Mouse (Mus musculus) stomach, embryonic 16.5 days (tissue): Measurements from ENCODE around the gene Rasa3. TPM values are rescaled to one million over a fixed set of nuclear protein-coding genes. Genes with fewer than 3 reads are reported as not detected.

ENCODE experiments used
- ATAC-seq: fragments of 200-750 bp; cut with Nextera tagmentation; 2 replicates; pipeline ENCODE4 v1.8.0; 2017; ENCODE audit warnings: moderate number of reproducible peaks, moderate TSS enrichment; ENCODE audit not compliant: insufficient read depth, low FRiP score
- H3K27ac ChIP-seq: fragments of 300-500 bp; sonication (generic); 2 replicates; pipeline ENCODE4 v1.5.1; 2014; ENCODE audit warnings: low read length
- H3K27me3 ChIP-seq: fragments of 300-500 bp; sonication (generic); 2 replicates; pipeline ENCODE4 v1.6.1; 2014; ENCODE audit warnings: low read length, control low read depth, mixed read lengths; ENCODE audit not compliant: control insufficient read depth, insufficient read depth
- H3K36me3 ChIP-seq: fragments of 300-500 bp; sonication (generic); 2 replicates; pipeline ENCODE4 v1.6.1; 2014; ENCODE audit warnings: low read length; ENCODE audit not compliant: control insufficient read depth, insufficient read depth
- H3K4me1 ChIP-seq: fragments of 300-500 bp; sonication (generic); 2 replicates; pipeline ENCODE4 v1.6.1; 2014; ENCODE audit warnings: low read length, control low read depth, mixed read lengths; ENCODE audit not compliant: control insufficient read depth, insufficient read depth
- H3K4me2 ChIP-seq: fragments of 300-500 bp; sonication (generic); 2 replicates; pipeline ENCODE4 v1.6.1; 2014; ENCODE audit warnings: low read depth, low read length, mixed read lengths
- H3K4me3 ChIP-seq: fragments of 300-500 bp; sonication (generic); replicated peaks from 2 replicates; pipeline ENCODE4 v1.5.1; 2014; ENCODE audit warnings: mild to moderate bottlenecking, low read length
- H3K9ac ChIP-seq: fragments of 300-500 bp; sonication (generic); 2 replicates; pipeline ENCODE4 v1.6.1; 2014; ENCODE audit warnings: low read length
- H3K9me3 ChIP-seq: fragments of 300-500 bp; sonication (generic); replicated peaks from 2 replicates; pipeline ENCODE4 v1.6.1; 2016; ENCODE audit warnings: low read length, control low read depth; ENCODE audit not compliant: control insufficient read depth
- WGBS: fragments of 180-500 bp; shearing (Covaris S2); extraction: QIAGEN DNeasy Blood & Tissue Kit; methylation state at CpG from one replicate; pipeline ENCODE4 v1.1.7; 2014; 5-methylcytosine and 5-hydroxymethylcytosine counted together
- polyA plus RNA-seq: library from polyadenylated mRNA; unstranded; fragments of >200 nt; fragmentation: Nextera tagmentation; extraction: Ambion mirVana; gene quantifications from 2 replicates; pipeline ENCODE4 v1.2.1, GENCODE M21; 2015

Gene Rasa3
- polyA plus RNA-seq, 1 experiment from 2014 or later: 30.9 TPM

DNA sequence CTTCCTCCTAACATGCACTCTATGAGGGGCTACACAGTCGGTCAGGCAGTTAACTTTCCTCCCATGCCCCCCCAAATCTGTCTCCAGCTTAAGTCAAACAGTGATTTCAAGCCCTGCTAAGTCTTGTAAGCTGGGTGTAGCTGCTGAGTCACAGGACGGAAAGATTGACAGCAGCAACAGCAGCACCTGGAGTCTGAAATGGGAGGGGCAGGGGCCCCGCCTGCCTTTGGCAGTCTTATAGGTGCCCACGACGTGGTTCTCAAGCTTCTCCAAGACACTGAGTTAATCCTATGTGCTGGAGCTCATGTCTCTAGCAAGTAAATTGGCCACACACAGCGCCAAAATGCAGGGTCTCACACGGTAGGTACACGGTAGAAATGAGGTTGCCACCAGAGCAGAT is 84.1 kb downstream of the Rasa3 start:
- no peak overlapping the region for H3K27ac ChIP-seq
- H3K27me3 ChIP-seq: no peaks in the 10 kb centered on the region
- H3K36me3 ChIP-seq: 0 out of 2 replicates have a peak, but pooled peaks cover 7% of the 10 kb centered on the region
- H3K9ac ChIP-seq: no peak overlapping the region
- H3K4me1 ChIP-seq: no peaks in the 10 kb centered on the region
- H3K4me3 ChIP-seq: no peak overlapping the region
- no peak overlapping the region for H3K4me2 ChIP-seq
- WGBS: 64% methylated on average over 8 of the region's 8 CpGs
- ATAC-seq: peak; percentile 51; the same call in 1 of the 2 replicates
- no peaks in the 10 kb centered on the region for H3K9me3 ChIP-seq

GRCm38 (mm10) chr8:13591246-13591645 is 86.2 kb downstream of the Rasa3 start:
- no peaks in the 10 kb centered on the region for H3K27me3 ChIP-seq
- H3K4me1 ChIP-seq: no peaks in the 10 kb centered on the region
- H3K9ac ChIP-seq: no peak overlapping the region
- H3K9me3 ChIP-seq: no peaks in the 10 kb centered on the region
- H3K4me2 ChIP-seq: no peak overlapping the region
- 84% methylated on average over 6 of the region's 6 CpGs for WGBS
- H3K4me3 ChIP-seq: no peak overlapping the region
- ATAC-seq: no peak
- H3K36me3 ChIP-seq: no peaks in the 10 kb centered on the region
- H3K27ac ChIP-seq: no peak overlapping the region

- Histone ChIP-seq H3K9me3 (no peaks in the 10 kb centered on the region), H3K9ac (no peak overlapping the region), H3K27ac (no peak overlapping the region), H3K27me3 (no peaks in the 10 kb centered on the region), H3K4me2 (no peak overlapping the region), H3K4me3 (no peak overlapping the region), H3K36me3 (peaks cover 2% of the 10 kb centered on the region; the same call in 1 of the 2 replicates), H3K4me1 (no peaks in the 10 kb centered on the region)
- 80% methylated on average over 6 of the region's 6 CpGs for WGBS
- ATAC-seq: no peak
Measured at GRCm38 (mm10) chr8:13589071-13589470, 88.3 kb downstream of the Rasa3 start.

GRCm38 (mm10) chr8:13584652-13585051 is 92.8 kb downstream of the Rasa3 start:
- no peak overlapping the region for H3K4me3 ChIP-seq
- H3K9me3 ChIP-seq: no peaks in the 10 kb centered on the region; the same call in 1 of the 2 replicates
- no peaks in the 10 kb centered on the region for H3K4me1 ChIP-seq
- 65% methylated on average over 8 of the region's 8 CpGs for WGBS
- no peak overlapping the region for H3K4me2 ChIP-seq
- ATAC-seq: no peak
- H3K27ac ChIP-seq: no peak overlapping the region
- no peak overlapping the region for H3K9ac ChIP-seq
- peaks cover 23% of the 10 kb centered on the region for H3K36me3 ChIP-seq
- H3K27me3 ChIP-seq: no peaks in the 10 kb centered on the region

DNA sequence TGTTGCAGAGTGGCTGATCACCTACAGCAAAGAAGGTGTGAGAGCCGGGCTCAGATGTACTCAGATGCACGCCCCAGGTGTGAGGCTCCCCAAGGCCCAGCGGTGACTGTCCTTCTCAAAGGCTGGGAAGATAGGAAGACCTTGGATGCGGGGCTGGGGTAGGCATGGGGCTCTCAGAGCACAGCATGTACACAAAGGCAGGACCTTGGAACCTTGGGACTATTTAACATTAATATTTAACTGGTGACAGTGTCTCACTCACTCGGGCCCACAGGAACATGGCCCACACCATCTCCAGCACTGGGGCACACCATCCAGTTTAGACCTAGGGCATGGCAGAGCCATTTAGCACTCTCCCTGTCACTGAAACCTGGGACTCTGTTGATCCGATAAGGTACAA is 99.5 kb downstream of the Rasa3 start:
- no peak for ATAC-seq
- H3K27me3 ChIP-seq: no peaks in the 10 kb centered on the region
- peaks cover 27% of the 10 kb centered on the region for H3K36me3 ChIP-seq

GRCm38 (mm10) chr8:13571999-13572398 is 105.4 kb downstream of the Rasa3 start:
- H3K4me2 ChIP-seq: no peak overlapping the region
- peaks cover 11% of the 10 kb centered on the region for H3K36me3 ChIP-seq
- H3K4me3 ChIP-seq: no peak overlapping the region
- ATAC-seq: no peak
- H3K27me3 ChIP-seq: no peaks in the 10 kb centered on the region
- H3K27ac ChIP-seq: peak overlapping the region; percentile 74
- 0 out of 2 replicates have a peak, but pooled peaks cover 2% of the 10 kb centered on the region for H3K4me1 ChIP-seq
- H3K9ac ChIP-seq: no peak overlapping the region
- 78% methylated on average over 11 of the region's 11 CpGs for WGBS
- H3K9me3 ChIP-seq: no peaks in the 10 kb centered on the region

More for the DNA sequence above, 99.5 kb downstream of the Rasa3 start:
- Histone ChIP-seq H3K4me1 (no peaks in the 10 kb centered on the region), H3K27ac (no peak overlapping the region), H3K4me3 (no peak overlapping the region), H3K9me3 (no peaks in the 10 kb centered on the region; the same call in 1 of the 2 replicates), H3K4me2 (no peak overlapping the region), H3K9ac (no peak overlapping the region)
- WGBS: 83% methylated on average over 6 of the region's 6 CpGs

- H3K27ac ChIP-seq: no peak within 1 kb of the TSS
- H3K4me3 ChIP-seq: no peak within 1 kb of the TSS
- H3K9me3 ChIP-seq: no peaks in the 10 kb centered on the region
- H3K4me2 ChIP-seq: no peak within 1 kb of the TSS
- no peaks in the 10 kb centered on the region for H3K4me1 ChIP-seq
- no peaks in the 10 kb centered on the region for H3K27me3 ChIP-seq
- no peak; the same call in 1 of the 2 replicates for ATAC-seq
- no peaks in the 10 kb centered on the region for H3K36me3 ChIP-seq
- 29% methylated on average over 13 of the region's 13 CpGs for WGBS
- H3K9ac ChIP-seq: no peak within 1 kb of the TSS
Measured at GRCm38 (mm10) chr8:13562118-13562517, 115.3 kb downstream of the Rasa3 start, which contains the start of gene 1700029H14Rik. 1700029H14Rik (minus strand) TSS chr8:13562461.

DNA sequence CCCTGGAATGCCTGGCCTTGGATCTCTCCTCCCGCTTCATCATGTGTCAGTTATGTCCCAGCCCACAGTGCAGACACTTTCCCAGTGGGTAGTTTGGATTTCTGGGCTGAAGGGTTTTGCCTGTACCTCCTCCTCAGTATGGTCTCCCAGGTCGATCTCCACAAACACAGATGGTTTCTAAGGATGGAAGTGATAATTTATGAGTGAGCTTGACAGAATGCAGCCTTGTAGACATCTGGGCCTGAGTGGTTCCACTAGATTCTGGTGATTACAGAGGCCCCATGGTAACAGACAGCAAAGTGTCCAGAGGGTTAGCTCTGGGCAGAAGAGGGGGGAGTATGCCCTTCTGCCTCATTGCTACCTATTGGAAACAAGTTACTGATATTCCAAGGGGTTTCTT is 119.9 kb downstream of the Rasa3 start:
- Histone ChIP-seq H3K36me3 (no peaks in the 10 kb centered on the region), H3K9ac (no peak overlapping the region), H3K4me1 (no peaks in the 10 kb centered on the region), H3K27me3 (no peaks in the 10 kb centered on the region), H3K27ac (no peak overlapping the region), H3K4me3 (no peak overlapping the region), H3K9me3 (no peaks in the 10 kb centered on the region), H3K4me2 (no peak overlapping the region)
- no peak for ATAC-seq
- 55% methylated on average over 2 of the region's 2 CpGs for WGBS

DNA sequence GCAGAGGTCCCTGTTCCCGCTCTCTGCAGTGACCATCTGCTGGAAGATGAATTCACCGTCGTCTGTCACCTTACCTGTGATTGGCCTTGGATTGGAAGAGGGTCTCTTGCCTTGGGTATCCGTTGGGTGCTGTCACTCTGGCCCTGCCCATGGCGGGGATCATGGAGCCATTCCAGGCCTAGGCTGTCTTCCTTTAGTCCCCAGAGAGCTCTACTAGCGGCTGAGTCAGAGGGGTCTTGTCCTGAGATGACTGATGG is 125.9 kb downstream of the Rasa3 start:
- ATAC-seq: no peak
- no peaks in the 10 kb centered on the region for H3K36me3 ChIP-seq
- peaks cover 15% of the 10 kb centered on the region; the same call in 1 of the 2 replicates for H3K4me1 ChIP-seq
- no peaks in the 10 kb centered on the region for H3K27me3 ChIP-seq
- H3K4me2 ChIP-seq: no peak overlapping the region
- WGBS: 86% methylated on average over 6 of the region's 6 CpGs
- no peaks in the 10 kb centered on the region for H3K9me3 ChIP-seq
- H3K27ac ChIP-seq: no peak overlapping the region
- no peak overlapping the region for H3K9ac ChIP-seq
- no peak overlapping the region for H3K4me3 ChIP-seq
